Mouse (Mus musculus): ENCODE measurements around the gene Crtc3.

The Crtc3 gene

DNA sequence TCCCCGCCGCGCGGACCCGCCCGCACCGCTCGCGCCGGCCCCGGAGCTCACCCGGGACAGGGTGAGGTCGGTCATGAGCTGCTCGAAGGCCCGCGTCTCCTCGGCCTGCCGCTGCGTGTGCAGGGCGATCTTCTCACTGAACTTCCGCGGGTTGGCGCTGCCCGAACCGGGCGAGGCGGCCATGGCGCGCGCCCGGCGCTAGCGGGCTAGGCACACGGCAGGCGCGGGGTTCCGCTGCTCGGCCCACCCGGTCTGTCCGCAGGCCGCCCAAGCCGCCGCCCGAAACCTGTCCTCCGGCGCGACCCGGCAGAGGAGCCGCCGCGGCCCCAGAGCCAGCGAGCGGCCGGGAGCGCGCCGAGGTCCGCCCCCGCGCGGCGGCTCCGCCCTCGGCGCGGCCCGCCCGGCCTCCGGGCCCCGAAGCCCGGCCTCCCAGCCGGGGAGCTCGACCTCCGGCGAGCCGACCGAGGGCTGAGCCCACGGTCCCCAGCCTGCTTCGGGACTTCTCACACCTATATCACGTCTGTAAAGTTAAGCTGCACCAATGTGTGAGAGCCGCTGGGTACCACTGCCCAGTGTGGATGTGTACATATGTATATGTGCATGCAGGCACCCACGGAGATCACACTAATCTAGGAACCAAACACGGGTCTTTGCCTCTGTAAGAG lies at the start of gene Crtc3:
Crtc3 (minus strand) TSS at position 322 of the 665 bp plus-strand sequence.
- peak; percentile 73 for DNase-seq (ENCODE audit: low spot score)

DNA sequence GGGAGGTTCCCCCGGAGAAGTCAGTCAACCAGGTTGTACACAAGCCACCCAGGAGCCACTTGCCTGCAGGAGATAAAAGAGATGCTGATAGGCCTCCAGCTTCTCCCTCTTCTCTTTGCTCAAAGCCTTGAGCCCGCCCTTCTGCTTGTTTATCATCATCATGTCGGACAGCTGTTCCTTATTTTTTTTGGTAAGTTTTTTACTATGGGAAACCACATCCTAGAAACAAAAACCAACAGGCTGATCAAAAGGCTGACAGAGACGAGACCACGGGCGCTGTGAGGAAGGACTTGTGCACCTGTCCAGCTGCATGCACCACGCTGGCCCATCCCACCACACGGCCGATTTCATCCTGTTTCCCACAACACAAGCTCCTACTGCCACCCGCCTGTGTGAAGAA lies 47.5 kb upstream of the Crtc3 start:
- no peak for DNase-seq (ENCODE audit: low spot score)

GRCm38 (mm10) chr7:80732986-80733385 lies 44.3 kb upstream of the Crtc3 start:
- no peak for DNase-seq (ENCODE audit: low spot score)

- DNase-seq (ENCODE audit: low spot score), result peak; percentile 45
These were observed 41.0 kb upstream of the Crtc3 start for GRCm38 (mm10) chr7:80729662-80730061.

GRCm38 (mm10) chr7:80721041-80721440 lies 32.4 kb upstream of the Crtc3 start:
- no peak for DNase-seq (ENCODE audit: low spot score)

DNA sequence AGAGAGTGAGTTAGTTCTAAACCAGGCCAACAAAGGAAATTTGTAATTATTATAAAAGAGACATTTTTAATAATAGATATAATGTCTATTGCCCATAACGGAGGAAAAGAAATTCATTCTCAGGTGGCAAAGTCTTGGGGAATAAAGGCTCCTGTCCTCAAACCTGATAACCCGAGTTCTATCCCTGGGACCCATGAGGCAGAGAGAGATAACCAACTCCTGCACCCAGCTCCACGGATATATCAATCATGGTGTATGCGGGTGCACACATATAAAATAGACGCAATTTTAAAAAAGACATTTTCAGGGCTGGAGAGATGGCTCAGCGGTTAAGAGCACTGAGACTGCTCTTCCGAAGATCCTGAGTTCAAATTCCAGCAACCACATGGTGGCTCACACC lies 30.9 kb upstream of the Crtc3 start:
- DNase-seq (ENCODE audit: low spot score), result no peak

GRCm38 (mm10) chr7:80719038-80719437 lies 30.4 kb upstream of the Crtc3 start:
- DNase-seq (ENCODE audit: low spot score), result no peak

DNA sequence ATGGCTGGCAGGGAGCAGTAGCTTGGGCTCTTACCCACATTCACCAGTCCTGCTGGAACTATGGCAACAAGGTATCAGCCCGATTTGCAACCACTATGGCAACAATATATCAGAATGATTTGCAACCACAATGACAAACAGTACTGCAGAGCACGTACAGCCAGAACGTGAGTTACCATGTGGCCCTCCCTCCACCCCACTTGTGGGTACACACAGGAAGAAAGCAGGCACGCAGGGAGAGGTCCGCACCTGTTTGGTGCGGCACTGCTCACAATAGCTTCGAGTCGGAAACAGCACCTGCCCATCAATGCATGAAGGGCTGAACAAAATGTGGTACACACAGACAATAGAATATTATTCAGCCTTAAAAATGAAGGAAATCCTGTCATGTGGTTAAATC lies 29.8 kb upstream of the Crtc3 start:
- DNase-seq (ENCODE audit: low spot score), result peak; percentile 78

- DNase-seq (ENCODE audit: low spot score), result no peak
These were observed 28.1 kb upstream of the Crtc3 start for GRCm38 (mm10) chr7:80716758-80717157.

DNA sequence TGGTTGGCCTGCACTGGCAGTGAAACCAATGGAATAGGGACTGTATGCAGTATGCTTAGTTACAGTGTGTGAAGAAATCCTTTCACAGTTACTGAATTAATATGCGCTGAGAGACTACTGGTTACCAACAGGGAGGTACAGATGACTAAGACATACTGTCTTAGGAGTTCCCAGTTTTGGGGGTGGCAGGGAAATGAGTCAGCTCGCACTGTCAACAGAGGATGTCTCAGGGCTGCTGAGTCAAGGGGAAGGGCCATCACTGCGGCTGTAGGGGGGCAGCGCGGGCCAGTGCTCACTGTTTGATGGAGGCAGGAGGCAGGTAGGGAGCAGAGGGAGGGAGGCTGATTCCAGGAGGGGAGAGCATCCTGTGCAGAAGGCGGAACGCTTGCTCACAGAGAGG lies 26.6 kb upstream of the Crtc3 start:
- DNase-seq (ENCODE audit: low spot score), result no peak

GRCm38 (mm10) chr7:80711496-80711895 lies 22.8 kb upstream of the Crtc3 start:
- no peak for DNase-seq (ENCODE audit: low spot score)

DNA sequence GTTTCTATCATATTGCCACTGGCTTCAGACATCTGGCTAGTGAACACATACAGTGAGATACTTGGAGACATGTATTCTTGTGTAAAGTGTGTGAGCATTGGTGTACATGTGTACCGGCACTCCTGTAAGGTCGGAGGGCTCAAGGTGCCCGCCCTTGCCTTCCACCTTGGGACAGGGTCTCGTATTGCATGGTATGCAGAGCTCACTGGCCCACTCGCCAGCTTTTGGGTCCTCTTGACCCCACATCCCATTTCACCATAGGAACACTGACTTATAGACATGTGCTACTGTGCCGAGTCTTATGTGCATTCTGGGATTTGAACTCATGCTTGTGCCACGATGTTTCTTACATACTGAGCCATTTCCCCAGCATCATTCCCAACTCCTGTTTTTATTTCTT lies 21.7 kb upstream of the Crtc3 start:
- DNase-seq (ENCODE audit: low spot score), result no peak

DNA sequence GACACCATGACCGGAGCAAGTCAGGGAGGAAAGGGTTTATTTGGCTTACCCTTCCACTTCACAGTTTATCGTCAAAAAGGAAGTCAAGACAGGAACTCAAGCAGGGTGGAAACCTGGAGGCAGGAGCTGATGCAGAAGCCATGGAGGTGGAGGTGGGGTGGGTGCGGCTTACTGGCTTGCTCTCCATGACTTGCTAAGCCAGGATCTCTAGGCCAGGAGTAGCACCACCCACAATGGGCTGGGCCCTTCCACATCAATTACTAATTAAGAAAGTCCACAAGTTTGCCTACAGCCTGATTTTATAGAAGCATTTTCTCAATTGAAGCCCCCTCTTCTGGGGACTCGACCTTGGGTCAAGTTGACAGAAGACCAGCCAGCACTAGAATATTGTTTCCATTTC lies 15.4 kb upstream of the Crtc3 start:
- no peak for DNase-seq (ENCODE audit: low spot score)

- no peak for DNase-seq (ENCODE audit: low spot score)
These were observed 13.8 kb upstream of the Crtc3 start for GRCm38 (mm10) chr7:80702510-80702909.

GRCm38 (mm10) chr7:80699709-80700108 lies 11.0 kb upstream of the Crtc3 start:
- DNase-seq (ENCODE audit: low spot score), result no peak

GRCm38 (mm10) chr7:80698940-80699339 lies 10.3 kb upstream of the Crtc3 start:
- no peak for DNase-seq (ENCODE audit: low spot score)

GRCm38 (mm10) chr7:80697859-80698258 lies 9.2 kb upstream of the Crtc3 start:
- DNase-seq (ENCODE audit: low spot score), result no peak

DNA sequence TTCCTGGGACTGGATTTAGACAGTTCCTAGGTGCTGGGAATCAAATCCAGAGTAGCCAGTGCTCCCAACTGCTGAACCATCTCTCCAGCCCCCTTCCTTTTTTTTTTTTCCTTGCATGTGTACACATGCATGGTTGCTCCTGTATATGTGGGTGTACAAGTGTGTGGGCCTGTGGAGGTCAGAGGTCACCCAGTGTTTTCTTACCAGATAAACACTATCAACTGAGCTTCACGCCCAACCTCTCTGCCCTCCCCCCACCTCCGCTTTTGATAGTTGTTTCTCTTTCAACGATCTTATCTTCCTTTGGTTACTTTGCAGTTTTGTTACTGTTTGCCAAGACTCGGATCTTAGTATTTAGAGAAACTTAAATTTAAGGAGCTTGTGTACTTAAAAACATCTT lies 8.2 kb upstream of the Crtc3 start:
- peak; percentile 38 for DNase-seq (ENCODE audit: low spot score)

- no peak for DNase-seq (ENCODE audit: low spot score)
These were observed 7.7 kb upstream of the Crtc3 start for GRCm38 (mm10) chr7:80696334-80696733.

DNA sequence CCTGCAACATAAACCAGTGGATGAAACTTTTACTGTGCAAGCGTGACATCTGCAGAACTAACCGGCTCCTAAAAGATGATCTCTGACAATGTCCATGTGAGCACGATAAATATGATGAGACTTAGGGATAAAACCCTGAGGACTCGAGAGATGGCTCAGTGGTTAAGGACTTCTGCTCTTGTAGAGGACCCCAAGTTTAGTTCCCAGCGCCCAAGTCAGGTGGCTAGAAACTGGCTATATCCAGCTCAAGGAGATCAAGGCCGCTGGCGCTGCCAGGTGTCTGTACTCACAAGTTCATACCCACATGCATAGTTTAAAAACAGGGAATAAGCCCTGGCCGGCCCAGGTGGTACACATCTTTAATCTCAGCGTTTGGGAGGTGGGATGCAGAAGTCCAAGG lies 3.8 kb upstream of the Crtc3 start:
- DNase-seq (ENCODE audit: low spot score), result no peak

GRCm38 (mm10) chr7:80691131-80691530 lies 2.5 kb upstream of the Crtc3 start:
- DNase-seq (ENCODE audit: low spot score), result peak; percentile 56

DNA sequence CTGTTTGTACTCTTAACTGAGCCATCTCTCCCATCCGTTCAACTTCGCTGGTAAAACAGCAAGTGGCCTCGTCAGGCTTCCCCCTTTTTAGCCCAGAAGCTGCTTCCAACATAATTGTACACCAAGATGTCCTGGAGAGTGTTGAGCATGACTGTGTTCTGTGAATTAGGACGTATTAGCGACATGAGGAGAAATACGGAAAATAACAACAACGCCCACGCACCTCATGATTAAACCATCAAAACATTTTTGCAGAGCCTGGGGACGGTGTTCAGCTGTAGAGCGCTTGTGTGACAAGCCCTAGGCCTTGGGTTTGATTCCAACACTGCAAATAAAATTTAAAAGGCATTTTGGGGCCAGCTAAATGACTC lies 529 bp upstream of the Crtc3 start:
- peak; percentile 16 for DNase-seq (ENCODE audit: low spot score)

- DNase-seq (ENCODE audit: low spot score), result peak; percentile 74
These were observed 739 bp downstream of the Crtc3 start for GRCm38 (mm10) chr7:80687721-80688555.

DNA sequence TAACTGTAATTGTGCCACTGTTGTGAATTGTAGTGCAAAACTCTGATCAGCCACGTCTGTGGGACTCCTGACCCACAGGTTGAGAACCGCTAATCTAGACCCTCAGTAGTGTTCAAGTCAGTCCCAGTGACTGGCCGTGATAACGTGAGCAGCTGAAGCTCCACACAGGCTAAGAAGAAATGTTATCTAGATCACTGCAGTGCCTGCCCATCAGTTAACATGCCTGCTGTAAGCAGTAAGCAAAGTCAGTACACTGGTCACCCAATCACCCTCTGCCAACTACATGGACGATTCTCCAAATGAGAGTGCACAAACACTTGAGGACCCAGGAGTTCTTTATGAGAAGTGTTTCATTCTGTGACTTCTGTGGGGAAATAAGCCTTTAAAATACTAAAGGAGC lies 3.0 kb downstream of the Crtc3 start:
- no peak for DNase-seq (ENCODE audit: low spot score)

Measured in testis, postnatal 14 days (tissue).